Mouse (Mus musculus): ENCODE results near the gene Ankrd6.

The Ankrd6 gene

DNA sequence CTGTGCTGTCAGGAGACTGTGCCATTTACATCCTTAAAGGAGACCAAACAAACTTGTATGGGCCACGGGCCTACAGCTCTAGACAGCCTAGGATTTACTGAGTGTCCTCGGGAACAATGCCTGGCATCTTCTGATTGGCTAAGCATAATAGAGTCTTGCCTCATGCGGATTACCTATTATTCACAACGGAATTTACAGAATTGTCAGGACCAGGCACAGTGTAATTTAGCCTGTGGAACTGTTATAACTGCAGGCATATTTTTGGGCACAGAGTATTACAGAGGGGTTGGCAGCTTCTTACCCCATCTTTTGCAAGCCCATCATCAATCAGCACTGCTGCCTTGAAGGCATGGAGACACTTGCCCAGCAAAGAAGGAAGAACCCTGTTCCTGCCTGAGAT is 51.6 kb downstream of the Ankrd6 start:
- DNase-seq (ENCODE audit: low spot score): no peak

DNA sequence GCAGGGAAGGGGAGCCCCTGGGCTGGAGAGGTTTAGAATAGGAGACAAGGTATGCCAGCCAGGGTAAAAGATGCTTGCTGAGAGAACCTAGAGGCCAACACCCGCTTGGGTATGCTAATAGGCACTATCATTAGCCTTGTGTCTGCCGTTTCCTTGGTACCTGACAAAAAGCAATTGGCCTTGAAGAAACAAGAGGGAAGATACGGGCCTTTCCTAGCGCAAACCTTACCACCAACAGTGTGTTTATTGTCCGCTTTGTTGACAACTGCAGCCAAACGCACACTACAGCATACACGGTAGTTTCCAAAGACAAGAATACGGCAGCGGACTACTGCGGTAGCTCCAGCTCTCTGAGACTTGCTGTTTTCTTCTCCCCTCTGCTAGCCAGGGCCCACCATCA is 59.3 kb downstream of the Ankrd6 start:
- DNase-seq (ENCODE audit: low spot score): no peak

DNA sequence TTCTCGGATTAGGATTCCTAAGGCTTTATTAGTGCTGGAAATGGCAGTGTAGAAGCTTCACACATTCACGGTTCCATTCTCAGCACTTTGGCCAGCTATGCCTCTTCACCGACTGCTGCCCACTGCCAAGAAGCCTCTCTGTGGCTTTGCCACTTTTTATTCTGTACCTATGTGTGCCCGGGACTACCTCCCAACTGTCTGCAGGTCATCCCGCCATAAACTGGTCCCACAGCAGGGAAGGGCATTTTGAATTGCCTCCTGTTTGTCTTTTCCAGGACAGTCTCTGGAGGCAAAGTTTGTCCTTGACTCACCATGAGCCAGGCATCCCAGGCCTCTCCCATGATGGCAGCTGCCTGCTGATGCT is 59.9 kb downstream of the Ankrd6 start:
- no peak for DNase-seq (ENCODE audit: low spot score)

DNA sequence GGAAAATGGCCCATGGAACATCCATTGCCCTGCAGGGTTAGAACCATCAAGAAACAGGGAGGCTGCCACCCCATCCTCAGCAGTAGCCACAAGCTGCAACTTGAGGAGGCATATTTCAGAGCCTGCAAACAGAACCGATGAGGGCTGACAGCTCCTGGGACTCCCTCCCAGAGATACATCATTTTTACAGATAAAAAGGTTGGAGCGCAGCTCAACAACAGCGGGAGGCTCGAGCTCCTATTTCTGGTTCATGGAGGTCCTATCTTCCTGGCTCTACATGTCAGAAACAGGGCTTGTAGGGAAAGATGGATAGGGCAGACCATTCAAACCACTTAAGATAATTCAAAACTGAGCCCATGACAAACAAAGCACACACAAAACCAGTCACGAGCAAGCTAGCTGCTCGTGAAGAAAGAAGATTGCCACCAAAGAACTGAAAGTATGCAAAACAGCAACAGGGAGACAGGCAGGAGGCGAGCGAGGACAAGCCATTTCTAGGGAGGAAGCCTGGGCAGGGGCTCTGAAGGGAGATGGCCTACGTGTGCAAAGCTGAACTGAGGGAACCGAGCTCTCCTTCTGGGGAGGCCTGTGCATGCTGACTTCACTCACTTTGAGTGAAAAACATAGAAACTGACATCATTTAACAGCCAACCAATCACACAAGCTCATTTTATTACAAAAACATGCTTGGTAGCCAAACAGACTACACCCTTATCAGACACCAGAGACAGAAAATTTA is 60.5 kb downstream of the Ankrd6 start:
- no peak for DNase-seq (ENCODE audit: low spot score)

DNA sequence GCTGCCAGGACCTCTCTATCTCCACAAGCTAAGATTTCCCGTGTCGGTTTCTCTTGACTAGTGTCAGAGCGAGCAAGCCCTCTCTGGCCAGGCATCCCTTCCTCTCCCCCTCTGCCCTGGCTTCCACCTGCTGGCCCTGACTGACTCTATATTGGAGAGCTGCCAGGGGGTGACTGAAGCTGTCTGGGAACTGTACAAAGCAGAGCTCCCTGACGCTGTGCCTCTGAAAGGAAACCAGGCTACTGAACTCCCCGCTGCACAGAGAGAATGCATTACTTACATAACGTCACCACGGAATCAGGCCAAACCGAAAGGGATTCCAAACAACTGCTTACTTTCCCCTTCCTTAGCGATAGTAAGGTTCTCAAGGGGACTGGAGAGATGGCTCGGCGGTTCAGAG is 61.4 kb downstream of the Ankrd6 start:
- DNase-seq (ENCODE audit: low spot score): peak; percentile 17

DNA sequence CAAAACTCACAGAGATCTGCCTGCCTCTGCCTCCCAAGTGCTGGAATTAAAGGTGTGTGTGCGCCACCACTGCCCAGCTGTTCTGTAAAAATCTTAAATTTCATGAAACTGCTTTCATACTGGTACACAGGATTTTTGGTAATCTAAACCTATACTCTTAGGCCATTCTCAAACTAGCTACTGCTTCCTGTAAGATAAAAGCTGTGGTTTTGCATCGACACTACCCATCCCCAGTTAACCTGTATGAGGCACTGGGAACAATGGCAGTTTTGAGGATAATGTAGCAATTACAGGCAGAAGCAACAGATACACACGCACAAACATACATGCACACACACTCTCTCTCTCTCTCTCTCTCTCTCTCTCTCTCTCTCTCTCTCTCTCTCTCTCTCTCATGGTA is 64.2 kb downstream of the Ankrd6 start:
- DNase-seq (ENCODE audit: low spot score): no peak

DNA sequence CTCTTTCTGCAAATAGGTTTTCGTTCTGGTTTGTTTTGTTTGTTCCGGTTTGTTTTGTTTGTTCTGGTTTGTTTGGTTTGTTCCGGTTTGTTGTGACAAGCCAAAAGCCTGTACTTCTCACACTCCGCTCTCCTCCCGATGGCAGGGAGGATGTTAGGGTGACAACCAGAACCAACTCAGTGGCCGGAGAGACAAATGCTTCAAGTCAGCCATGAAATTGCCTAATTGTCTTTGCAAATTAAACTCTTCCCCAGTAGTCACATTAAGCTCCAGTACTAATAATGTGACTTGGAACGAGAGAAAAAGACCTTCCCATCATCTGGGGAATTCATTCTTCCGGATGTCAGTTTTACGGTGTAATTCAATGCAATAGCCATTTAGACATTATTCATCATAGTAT is 66.0 kb downstream of the Ankrd6 start:
- DNase-seq (ENCODE audit: low spot score): no peak

DNA sequence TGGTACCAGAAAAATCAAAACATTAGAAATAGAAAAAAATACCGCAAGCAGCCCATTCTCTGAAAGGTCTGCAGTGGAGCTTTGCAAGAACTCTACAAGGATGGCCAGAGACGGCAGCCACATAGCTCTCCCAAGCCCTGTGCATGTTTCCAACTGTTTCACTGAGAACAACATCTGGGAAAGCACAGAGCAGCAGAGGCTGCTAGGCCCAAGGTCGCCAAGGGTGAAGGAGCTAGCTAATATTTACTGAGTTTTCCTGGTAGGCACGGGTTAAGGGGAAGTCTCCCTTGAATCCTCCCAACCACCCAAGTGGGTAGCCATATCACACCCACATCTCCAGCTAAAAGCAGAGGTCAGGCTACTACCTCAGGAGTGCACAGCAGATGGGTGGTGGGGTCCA is 69.6 kb downstream of the Ankrd6 start:
- DNase-seq (ENCODE audit: low spot score): no peak

DNA sequence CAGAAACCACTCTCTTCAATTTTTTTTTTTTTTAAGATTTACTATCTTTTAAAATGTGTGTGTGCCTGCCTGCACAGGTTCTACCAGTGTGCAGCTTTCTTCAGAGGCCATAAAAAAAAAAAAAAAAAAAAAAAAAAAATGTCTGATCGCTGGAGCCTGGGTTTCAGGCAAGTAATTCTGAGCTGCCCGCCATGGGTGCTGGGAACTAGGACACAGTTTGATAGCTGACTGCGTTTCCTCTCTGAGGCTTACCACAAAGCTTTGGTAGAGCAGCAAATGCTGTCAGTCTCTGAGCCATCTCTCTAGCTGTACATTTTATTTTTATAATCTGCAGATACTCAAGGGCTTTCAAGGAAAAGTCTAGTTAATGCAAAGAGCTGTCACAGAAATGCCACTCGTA is 76.0 kb downstream of the Ankrd6 start:
- DNase-seq (ENCODE audit: low spot score): no peak

DNA sequence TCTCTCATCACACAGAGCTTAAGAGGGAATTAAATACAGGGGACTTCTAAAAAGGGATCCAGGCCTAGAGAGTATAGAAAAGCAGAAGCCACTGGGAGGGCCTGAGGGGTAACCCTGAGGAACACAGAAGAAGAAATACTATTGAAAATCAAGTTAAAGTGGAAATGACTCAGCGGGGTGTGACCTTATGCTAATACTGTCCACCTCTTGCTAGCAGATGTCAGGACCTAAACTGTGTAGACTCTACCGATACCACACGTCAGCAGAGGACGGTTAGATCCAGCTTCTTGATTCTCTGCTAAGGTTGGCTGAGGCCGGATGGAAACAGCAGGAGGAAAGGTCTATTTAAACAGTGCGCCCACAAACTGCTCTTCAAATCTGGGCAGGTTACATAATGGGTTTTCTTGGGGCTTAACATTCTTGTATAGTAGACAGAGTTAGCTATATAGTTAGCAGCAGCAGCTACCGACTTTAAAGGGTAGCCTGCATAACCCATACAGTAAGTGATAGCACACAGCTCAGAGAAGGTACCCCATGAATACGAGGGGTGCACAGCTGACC is 78.4 kb downstream of the Ankrd6 start:
- no peak for DNase-seq (ENCODE audit: low spot score)

DNA sequence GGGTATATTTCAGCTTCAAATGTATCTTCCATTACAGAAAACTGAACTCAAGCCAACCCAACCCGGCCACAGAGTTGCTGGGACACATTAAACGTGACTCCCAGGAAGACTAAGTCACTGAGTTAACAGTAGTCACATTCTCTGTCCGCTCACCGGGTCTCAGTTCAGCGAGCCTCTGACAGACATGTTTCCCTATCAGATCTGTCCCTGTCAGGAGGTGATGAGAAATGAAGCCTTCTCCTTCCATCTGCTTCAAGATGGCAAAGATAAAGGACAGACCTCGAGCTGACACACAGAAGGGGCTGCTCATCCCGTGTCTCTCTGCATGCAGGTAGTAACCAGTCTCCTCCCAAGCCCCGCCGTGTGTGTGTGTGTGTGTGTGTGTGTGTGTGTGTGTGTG is 81.3 kb downstream of the Ankrd6 start:
- no peak for DNase-seq (ENCODE audit: low spot score)

DNA sequence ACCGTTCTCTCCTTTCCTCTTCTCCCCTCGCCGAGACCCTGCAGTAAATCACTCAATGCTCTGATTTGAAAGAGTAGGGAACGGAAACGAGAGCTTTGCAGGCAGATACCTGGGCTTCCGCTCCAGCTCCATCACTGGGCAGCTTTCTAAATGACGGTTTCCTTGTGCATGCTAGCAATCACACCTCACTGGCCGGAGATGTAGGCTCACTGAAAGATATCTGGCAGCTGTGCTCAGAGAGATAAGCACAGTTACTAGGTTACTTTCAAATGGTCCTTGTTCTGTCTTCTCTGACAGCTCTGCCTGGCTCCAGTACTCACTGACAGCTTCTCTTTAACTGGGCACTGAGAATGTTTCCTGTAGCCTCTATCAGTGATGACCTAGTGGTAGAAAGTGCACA is 81.8 kb downstream of the Ankrd6 start:
- DNase-seq (ENCODE audit: low spot score): no peak

DNA sequence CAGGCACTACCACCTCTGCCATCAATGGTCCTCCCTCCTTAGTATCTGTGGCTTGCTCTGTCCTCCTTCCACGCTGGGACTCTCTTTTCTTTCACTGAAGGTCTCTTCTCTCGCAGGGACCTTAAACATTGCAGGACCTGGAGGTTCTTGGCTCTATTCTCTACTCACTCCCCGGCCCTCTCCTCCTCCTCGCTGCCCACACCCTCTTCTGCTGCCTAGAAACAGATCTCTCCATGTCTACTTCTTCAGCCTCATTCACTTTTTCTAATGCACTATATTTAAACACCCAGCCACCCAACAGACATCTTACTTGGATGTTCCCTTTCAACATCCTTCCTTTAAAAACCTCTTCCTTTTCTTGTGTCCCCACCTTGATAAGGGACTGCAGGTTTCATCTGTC is 82.2 kb downstream of the Ankrd6 start:
- DNase-seq (ENCODE audit: low spot score): no peak

DNA sequence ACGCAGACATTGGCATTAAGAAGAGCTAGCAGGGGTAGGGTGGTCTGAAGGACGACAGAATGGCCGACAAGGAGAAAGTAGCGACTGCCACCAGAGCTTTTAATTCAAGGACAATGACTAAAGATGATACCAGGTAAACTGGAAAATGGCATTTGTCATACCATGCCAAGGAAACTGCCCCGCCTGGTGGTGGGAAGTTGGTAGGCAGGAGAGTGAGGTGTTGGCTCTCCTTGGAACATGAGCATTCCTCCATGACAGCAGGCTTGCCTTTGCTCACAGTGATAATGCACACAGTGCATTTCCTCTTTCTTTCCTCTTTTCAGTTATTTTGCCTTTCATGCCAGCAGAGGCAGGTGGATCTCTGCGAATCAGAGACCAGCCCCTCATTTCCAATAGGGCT is 83.2 kb downstream of the Ankrd6 start:
- no peak for DNase-seq (ENCODE audit: low spot score)

DNA sequence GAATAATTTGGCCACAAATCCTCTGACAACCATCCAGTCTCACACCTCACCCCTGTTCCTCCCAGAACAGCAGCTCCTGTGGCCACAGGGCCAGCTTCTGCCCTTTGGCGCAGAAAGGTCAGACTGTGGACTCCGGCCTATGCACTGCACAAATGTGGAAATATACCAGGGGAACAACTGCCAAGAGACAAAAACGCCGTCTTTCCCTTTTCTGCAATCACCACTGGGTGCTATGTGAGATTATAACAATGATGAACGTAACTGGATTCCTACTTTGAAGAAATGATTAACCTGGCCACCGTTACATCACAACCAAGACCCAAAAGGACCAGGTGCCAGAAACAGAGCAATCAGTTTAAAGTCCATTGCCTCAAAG is 85.8 kb downstream of the Ankrd6 start:
- no peak for DNase-seq (ENCODE audit: low spot score)

DNA sequence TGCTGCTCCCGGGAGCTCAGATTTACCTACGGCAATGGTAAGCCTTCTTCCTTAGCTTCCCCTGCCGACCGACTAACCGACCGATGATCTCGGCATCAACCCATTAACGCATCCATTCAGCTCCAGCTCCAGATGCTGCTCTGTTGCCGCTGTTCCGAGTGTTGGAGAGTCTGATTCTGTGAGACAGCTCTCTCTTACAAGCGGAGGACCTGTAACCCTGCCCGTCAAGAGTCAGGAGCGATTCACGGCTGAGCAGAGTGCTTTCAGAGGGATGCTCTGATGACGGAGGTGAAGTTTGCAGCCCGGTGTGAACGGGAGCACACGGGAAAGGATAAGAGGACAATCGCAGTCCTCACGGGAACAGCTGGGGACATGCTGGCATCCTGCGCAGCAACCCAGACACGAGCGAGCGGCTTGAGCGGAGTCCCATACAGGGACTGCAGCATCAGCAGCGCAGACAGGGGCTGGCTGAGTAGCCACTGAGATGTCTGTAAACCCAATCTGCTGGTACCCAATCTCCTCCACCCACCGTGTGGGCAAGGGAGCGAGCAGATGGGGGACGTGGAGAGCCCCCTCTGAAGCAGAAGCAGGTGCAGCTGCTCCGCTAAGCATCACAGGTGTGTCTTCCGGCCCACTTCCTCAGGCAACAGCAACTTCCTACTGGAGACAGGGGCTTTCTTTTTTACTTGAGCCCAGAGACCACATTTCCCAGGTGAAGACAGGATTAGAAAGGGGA is 86.3 kb downstream of the Ankrd6 start:
- DNase-seq (ENCODE audit: low spot score): no peak

DNA sequence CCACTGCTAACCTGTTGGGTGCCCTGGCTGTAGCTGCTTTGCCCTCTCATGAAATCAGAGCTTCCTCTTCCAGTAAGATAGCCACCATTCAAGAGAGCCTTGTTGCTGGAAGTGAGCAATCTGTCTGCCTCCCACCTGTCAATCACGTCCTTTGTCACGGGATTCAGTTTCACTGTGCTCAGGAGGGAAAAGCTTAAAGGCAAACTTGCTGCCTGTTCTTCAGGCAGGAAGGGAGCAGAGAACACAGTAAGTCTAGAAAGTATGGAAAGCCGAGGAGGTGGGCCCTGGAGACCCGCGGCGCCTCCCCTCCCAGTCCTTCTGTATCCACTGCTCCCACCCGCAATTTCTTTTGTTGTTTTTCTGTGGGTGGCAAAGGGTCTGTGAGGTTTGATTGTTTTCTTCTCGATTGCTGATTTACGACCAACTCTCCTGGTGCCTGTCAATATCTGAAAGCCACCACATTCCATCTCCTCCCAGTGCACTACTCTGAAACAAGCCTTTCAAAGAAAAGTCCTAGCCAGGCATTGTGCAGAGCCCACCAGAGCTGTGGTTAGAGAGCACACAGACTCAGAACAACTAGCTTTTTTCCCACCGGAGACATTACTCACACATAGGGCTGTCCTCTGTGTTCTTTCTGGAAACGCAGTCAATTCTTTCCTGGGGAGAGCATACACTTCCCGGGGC is 87.1 kb downstream of the Ankrd6 start:
- DNase-seq (ENCODE audit: low spot score): no peak

DNA sequence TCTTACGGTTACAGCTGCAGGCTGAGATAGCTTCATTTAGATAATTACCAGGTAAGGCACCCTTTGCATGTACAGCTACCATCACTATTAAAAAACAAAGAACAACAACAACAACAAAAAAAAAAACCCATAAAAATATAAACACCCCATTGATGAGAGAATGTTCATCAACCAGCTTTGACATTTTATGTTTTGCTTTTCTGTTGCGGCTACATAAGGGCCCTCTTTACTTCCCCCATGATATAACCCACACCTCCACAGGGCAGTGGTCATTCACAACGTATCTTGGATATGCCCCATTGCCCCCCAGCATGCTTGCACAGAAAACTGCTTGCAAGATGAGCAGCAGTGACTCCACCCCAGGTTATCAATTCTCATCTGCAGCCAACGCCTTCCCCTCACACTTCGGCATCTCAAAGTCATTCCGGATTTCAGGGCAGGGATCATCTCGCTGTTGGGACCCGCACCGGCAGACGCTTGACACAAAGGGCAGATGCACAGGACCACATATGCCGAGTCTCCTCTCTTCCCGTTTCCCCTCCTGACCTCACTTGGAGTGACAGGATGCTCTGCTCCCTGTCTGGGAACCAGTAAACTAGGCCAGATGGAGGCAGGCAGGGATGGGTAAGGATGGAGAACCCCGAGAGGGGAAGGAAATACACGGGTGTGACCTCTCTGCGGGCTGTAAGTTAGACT is 87.7 kb downstream of the Ankrd6 start:
- no peak for DNase-seq (ENCODE audit: low spot score)

DNA sequence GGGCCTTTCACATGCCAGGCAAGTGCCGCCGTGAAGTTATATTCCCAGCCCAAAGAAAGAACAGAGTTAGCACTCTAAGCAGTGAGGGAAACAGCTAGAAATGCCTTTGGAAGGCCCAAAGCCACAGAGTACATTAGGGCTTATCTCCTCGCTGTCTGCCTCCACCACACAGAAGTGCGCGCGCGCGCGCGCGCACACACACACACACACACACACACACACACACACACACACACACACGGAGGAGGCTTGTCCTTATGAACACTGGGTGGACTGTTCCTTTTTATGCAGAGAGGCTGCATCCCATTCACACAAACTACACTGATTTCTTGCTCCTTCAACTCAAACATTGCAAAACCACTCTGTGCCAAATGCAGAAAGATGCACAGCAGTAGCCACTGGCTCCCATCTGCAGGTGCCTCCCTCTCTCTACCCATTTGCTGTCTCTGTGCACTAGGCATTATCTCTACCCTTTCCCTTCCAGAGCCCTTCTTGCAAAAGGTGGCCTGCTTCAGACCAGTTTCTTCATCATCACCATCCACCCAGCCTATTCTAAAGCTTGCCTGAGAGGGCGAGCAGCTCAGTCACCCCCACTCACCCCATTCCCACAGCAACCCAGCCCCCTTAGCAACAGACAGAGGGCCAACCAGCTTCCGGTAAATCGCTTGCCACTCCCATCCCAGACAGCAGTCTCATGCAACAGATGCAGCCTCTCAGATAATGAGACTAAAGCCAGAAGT is 88.5 kb downstream of the Ankrd6 start:
- no peak for DNase-seq (ENCODE audit: low spot score)

DNA sequence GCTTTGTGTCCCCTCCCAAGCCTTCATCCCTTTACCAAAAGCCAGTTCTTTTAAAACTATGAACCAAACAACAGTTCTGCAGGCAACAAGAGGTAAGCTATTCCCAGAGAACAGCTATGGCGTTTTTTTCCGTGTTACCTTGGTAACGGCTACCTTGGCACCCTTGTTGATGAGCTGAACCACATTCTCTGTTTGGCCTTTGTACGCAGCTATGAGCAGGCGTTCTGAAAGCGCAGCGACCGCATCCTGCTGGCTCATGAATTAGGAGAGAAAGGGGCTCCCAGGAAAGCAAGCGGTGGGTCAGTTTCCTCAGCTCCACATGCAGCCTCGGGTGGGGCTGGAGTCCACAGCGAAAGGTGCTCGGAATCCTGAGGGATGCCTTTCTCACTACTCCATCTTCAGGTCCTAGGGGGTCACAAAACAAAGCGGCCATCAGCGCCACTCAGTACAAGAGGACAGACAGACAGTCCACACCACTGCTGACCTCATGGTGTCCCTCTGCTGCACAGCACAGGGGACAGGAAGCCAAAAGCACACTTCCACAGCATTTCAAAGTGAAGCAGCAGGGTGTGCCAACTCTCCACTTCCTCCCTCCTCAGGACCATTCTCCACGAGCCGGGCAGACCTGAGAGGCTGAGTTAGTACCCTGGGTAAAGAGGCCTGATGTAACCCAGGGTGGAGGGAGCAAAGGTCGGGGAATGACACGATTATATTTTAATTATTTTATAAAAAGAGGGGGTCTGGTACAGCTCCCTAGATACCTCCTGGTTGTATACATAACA is 90.3 kb downstream of the Ankrd6 start:
- no peak for DNase-seq (ENCODE audit: low spot score)

DNA sequence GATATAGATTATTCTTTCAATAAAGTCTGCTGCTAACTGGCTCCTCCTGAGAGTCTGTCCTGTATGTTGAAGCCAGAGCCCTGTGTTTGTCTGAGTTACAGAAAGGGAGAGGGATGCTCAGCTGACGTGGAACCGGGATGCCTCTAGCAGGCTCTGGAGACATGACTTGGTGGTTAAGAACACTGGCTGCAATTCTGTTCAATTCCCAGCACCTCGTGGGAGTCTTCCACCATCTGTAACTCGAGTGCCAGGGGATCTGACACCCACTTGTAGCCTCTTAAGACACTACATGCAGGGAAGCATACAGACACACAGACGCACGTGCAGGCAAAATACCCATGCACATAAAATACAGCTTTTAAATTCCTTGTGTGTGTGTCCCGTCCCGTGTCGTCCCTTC is 95.1 kb downstream of the Ankrd6 start:
- no peak for DNase-seq (ENCODE audit: low spot score)
